Mouse (Mus musculus): ENCODE data around the gene Tmem52. TPM values are rescaled to one million over a fixed set of nuclear protein-coding genes. Genes with fewer than 3 reads are reported as not detected.
A peak's percentile ranks its signal among the peaks of the same experiment; 100 is the strongest.
"Not testable (repeated sequence)": the region's sequence is repeated elsewhere in the genome, so short reads cannot be mapped to it uniquely, and the experiment has no call there.

Tmem52 gene
- polyA plus RNA-seq, 1 experiment = 14.7 TPM

DNA sequence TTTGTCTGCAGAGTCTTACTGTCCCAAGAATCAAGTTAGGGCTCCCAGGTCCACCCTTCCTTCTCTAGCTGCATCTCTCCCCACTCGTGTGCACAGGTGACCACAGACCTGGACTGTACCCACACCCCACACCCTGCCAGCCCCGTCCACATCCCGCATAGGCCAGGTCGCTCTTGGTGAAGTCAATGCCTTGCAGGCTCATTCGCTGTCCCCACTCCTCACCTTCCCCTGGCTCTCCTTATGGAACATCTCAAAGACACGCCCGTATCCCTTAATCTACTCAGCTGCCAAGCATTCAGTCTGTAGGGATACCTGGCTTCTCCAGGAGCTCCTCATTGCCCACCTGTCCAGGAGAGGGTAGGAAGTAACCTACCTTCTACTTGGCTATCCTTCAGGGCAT, 2.5 kb downstream of the Tmem52 start:
- H3K27ac ChIP-seq (ENCODE audit: insufficient read depth, low read depth, low read length) = no peak overlapping the region
- TF ChIP-seq CTCF (conservative IDR thresholded peaks at IDR 0.05; ENCODE audit: insufficient read depth, insufficient read length, low read depth, low read length) (no peak), POLR2A (IDR thresholded peaks at IDR 0.05; ENCODE audit: low read depth, low read length) (no peak)
- H3K36me3 ChIP-seq (ENCODE audit: control insufficient read depth, insufficient read depth, low read length) = no peaks in the 10 kb centered on the region
- DNase-seq = no peak
- H3K27me3 ChIP-seq (replicated peaks; ENCODE audit: control insufficient read depth, insufficient read depth, low read length) = no peaks in the 10 kb centered on the region
- 93% methylated on average over 7 of the region's 7 CpGs for WGBS
- peaks cover 5% of the 10 kb centered on the region; the same call in 1 of the 2 replicates for H3K4me1 ChIP-seq (ENCODE audit: control insufficient read depth, insufficient read depth, low read length)
- H3K4me3 ChIP-seq (ENCODE audit: insufficient read depth, low read depth, low read length) = no peak overlapping the region

DNA sequence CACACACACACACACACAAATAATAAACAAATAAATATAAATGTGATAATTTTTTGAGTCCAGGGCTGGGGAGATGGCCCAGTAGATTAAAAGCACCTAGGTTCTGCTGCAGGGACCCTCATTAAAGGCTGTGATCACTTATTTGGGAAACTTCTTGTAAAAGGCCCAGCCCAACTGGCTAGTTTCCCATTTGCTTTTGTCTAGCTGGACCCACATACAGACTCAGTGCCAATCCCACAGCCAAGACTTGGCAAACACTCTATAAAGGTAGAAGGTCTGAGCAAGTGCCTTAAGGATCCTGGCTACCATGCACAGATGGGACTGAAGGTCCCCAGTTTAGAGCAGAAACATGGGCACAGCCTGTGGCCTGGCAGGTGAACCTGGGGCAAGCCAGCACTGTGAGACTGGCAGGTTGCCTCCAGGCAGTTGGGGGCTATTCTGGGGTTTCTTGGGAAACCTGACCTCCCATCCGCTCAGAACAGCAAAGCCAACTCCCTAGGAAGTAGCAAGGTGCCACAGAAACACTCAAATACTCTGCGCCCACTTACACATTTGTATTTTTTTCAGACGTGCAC, 3.9 kb downstream of the Tmem52 start:
- TF ChIP-seq POLR2A (IDR thresholded peaks at IDR 0.05; ENCODE audit: low read depth, low read length) (no peak), CTCF (conservative IDR thresholded peaks at IDR 0.05; ENCODE audit: insufficient read depth, insufficient read length, low read depth, low read length) (no peak)
- no peak overlapping the region for H3K27ac ChIP-seq (ENCODE audit: insufficient read depth, low read depth, low read length)
- no peaks in the 10 kb centered on the region for H3K36me3 ChIP-seq (ENCODE audit: control insufficient read depth, insufficient read depth, low read length)
- no peak overlapping the region for H3K4me3 ChIP-seq (ENCODE audit: insufficient read depth, low read depth, low read length)
- peaks cover 5% of the 10 kb centered on the region; the same call in 1 of the 2 replicates for H3K4me1 ChIP-seq (ENCODE audit: control insufficient read depth, insufficient read depth, low read length)
- WGBS = 88% methylated on average over 3 of the region's 3 CpGs
- no peak for DNase-seq
- H3K27me3 ChIP-seq (replicated peaks; ENCODE audit: control insufficient read depth, insufficient read depth, low read length) = no peaks in the 10 kb centered on the region

DNA sequence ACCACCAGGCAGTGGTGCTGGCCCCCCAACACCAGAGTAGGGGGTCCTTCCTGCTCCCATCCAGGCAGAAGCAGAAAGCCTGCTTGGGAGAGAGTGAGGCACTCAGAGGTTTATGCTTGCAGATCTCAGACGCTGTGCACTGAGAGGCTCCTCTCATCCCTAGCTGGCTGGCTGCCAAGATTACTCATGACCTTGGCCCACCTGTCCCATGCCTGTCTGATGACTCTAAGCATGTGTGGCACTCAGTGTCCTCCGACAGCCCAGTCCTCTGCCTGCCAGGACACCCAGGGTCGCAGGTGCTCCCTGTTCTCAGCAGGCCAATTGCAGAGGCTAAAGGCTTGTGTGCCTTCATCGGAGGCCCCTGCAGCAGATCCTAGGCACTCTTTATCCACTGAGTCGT, 4.4 kb downstream of the Tmem52 start:
- Histone ChIP-seq H3K36me3 (ENCODE audit: control insufficient read depth, insufficient read depth, low read length) (no peaks in the 10 kb centered on the region), H3K27me3 (replicated peaks; ENCODE audit: control insufficient read depth, insufficient read depth, low read length) (no peaks in the 10 kb centered on the region), H3K4me3 (ENCODE audit: insufficient read depth, low read depth, low read length) (no peak overlapping the region), H3K4me1 (ENCODE audit: control insufficient read depth, insufficient read depth, low read length) (peaks cover 5% of the 10 kb centered on the region; the same call in 1 of the 2 replicates), H3K27ac (ENCODE audit: insufficient read depth, low read depth, low read length) (no peak overlapping the region)
- TF ChIP-seq POLR2A (IDR thresholded peaks at IDR 0.05; ENCODE audit: low read depth, low read length) (no peak), CTCF (conservative IDR thresholded peaks at IDR 0.05; ENCODE audit: insufficient read depth, insufficient read length, low read depth, low read length) (no peak)
- WGBS = 50% methylated on average over 5 of the region's 5 CpGs
- no peak for DNase-seq

DNA sequence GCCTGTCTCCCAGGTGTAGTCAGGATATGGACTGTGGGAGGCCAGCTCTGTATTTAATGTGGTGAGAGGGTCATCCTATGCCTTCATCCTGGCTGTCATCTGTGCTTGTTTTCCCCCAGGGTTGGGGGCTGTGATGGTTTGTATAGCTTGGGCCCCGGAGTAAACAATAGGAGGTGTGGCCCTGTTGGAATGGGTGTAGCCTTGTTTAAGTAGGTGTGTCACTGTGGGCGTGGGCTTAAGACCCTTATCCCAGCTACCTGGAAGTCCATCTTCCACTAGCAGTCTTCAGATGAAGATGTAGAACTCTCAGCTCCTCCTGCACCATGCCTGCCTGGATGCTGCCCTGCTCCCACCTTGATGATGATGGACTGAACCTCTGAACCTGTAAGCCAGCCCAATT, 4.9 kb downstream of the Tmem52 start:
- H3K4me3 ChIP-seq (ENCODE audit: insufficient read depth, low read depth, low read length); H3K27me3 ChIP-seq (replicated peaks; ENCODE audit: control insufficient read depth, insufficient read depth, low read length); H3K36me3 ChIP-seq (ENCODE audit: control insufficient read depth, insufficient read depth, low read length); H3K4me1 ChIP-seq (ENCODE audit: control insufficient read depth, insufficient read depth, low read length); DNase-seq; H3K27ac ChIP-seq (ENCODE audit: insufficient read depth, low read depth, low read length): not testable (repeated sequence)
- WGBS = 77% methylated on average over 2 of the region's 2 CpGs

DNA sequence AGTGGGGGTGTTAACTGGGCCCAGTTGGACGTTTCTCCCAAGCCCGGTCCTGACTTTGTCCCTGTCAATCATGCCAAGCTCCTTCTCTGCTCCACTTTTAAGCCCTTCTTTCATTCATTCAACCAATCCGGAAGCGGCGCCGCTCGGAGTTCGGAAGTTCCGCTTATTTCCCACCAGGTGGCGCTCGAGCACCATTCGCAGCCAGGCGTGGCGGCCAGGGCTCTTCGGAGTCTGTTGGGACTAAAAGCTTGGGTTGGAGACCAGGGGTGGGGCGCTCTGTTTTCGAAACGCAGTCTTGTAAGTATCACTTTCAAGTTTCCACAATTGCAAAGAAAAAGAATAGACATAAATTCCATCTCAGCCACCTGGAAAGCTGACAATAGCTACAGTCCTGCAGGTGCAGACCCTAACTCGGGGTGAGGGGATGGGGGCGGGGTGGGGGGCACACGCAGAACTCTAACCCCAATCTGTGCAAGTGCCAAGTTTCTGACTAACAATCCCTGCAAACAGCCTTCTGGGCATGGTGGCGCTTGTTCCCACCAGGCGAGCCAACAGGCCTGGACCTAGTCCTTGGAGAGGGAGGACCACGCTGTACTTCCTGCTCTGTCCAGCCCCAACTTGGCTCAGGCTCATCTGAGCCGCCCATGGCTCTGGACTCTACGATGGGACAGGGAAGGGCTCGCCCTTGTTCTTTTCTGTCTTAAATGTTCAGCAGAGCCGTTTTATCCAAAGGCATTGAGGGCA, 12.6 kb downstream of the Tmem52 start:
- H3K27ac ChIP-seq (ENCODE audit: insufficient read depth, low read depth, low read length) = peak overlapping the region; percentile 51
- peak; percentile 91 for TF ChIP-seq CTCF (conservative IDR thresholded peaks at IDR 0.05; ENCODE audit: insufficient read depth, insufficient read length, low read depth, low read length)
- peak; percentile 19 for TF ChIP-seq POLR2A (IDR thresholded peaks at IDR 0.05; ENCODE audit: low read depth, low read length)
- no peaks in the 10 kb centered on the region for H3K4me1 ChIP-seq (ENCODE audit: control insufficient read depth, insufficient read depth, low read length)
- H3K4me3 ChIP-seq (ENCODE audit: insufficient read depth, low read depth, low read length) = peak overlapping the region; percentile 3; the same call in 1 of the 2 replicates
- no peaks in the 10 kb centered on the region for H3K27me3 ChIP-seq (replicated peaks; ENCODE audit: control insufficient read depth, insufficient read depth, low read length)
- WGBS = 13% methylated on average over 28 of the region's 28 CpGs
- no peaks in the 10 kb centered on the region for H3K36me3 ChIP-seq (ENCODE audit: control insufficient read depth, insufficient read depth, low read length)
- peak; percentile 76 for DNase-seq

DNA sequence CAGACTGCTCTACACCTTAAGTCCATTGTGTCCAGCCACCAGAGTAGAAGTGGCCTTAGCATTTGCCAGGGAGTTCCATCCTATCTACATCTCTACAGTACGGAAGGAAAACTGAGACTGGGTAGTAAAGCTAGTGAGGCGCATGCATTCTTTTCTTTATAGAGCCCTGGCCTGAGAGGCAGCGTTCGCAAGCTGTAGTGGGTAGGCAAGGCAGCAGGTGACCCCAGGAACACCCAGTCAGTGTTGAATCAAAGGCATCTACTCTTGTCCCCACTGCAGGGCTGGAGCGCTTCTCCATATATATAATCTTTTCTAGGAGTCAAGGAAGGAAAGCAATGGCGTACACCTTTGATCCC, 13.2 kb downstream of the Tmem52 start:
- no peak for TF ChIP-seq CTCF (conservative IDR thresholded peaks at IDR 0.05; ENCODE audit: insufficient read depth, insufficient read length, low read depth, low read length)
- TF ChIP-seq POLR2A (IDR thresholded peaks at IDR 0.05; ENCODE audit: low read depth, low read length) = no peak
- H3K27ac ChIP-seq (ENCODE audit: insufficient read depth, low read depth, low read length) = peak overlapping the region; percentile 51
- H3K4me3 ChIP-seq (ENCODE audit: insufficient read depth, low read depth, low read length) = no peak overlapping the region
- DNase-seq = no peak
- H3K36me3 ChIP-seq (ENCODE audit: control insufficient read depth, insufficient read depth, low read length) = no peaks in the 10 kb centered on the region
- WGBS = 84% methylated on average over 6 of the region's 6 CpGs
- no peaks in the 10 kb centered on the region for H3K27me3 ChIP-seq (replicated peaks; ENCODE audit: control insufficient read depth, insufficient read depth, low read length)
- H3K4me1 ChIP-seq (ENCODE audit: control insufficient read depth, insufficient read depth, low read length) = no peaks in the 10 kb centered on the region

DNA sequence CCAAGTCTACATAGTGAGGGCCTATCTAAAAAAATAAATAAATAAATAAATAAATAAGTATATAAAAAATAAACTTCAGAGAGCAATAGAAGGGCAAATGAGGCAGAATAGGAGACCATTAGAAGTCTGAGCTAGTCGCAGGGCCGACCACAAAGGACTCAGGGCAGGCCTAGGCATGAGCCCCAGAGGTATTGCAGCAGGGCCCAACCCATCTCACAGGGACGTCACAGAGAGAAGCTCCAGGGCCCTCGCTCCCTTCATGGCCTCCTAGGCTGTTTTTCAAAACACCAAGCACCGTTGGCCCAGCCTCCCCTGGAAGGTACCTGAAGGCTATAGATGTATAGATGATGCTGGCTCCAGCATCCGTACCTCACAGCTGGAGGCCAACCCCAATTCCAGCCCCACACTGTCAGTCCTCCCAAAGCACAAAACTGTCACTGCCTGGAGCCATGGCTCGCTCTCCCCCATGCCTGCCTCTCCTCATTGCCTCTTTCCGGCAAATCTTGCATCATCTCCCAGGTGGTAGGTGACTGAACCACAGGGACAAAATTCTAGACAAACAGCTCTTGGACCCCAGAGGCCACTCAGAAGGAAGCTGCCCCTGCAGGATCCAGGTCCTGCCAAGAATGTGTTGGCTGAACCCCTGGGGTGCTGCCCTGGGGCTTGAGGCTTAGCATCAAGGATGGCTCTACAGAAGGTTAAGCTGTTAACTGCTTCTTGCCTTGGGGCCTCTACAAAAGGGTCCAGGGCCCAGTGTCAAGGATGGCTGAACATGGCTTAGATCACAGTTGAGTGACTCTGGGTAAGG, 14.0 kb downstream of the Tmem52 start:
- no peak for TF ChIP-seq POLR2A (IDR thresholded peaks at IDR 0.05; ENCODE audit: low read depth, low read length)
- no peak for TF ChIP-seq CTCF (conservative IDR thresholded peaks at IDR 0.05; ENCODE audit: insufficient read depth, insufficient read length, low read depth, low read length)
- H3K4me1 ChIP-seq (ENCODE audit: control insufficient read depth, insufficient read depth, low read length) = peaks cover 5% of the 10 kb centered on the region
- WGBS = 90% methylated on average over 8 of the region's 8 CpGs
- no peaks in the 10 kb centered on the region for H3K27me3 ChIP-seq (replicated peaks; ENCODE audit: control insufficient read depth, insufficient read depth, low read length)
- no peak overlapping the region for H3K27ac ChIP-seq (ENCODE audit: insufficient read depth, low read depth, low read length)
- no peaks in the 10 kb centered on the region for H3K36me3 ChIP-seq (ENCODE audit: control insufficient read depth, insufficient read depth, low read length)
- DNase-seq = no peak
- no peak overlapping the region for H3K4me3 ChIP-seq (ENCODE audit: insufficient read depth, low read depth, low read length)

All from kidney, adult 2 months (tissue).